Mouse (Mus musculus): ENCODE results near the gene Cryga. TPM values are rescaled to one million over a fixed set of nuclear protein-coding genes. Genes with fewer than 3 reads are reported as not detected.
A peak's percentile ranks its signal among the peaks of the same experiment; 100 is the strongest.
"Not testable (repeated sequence)": the region's sequence is repeated elsewhere in the genome, so short reads cannot be mapped to it uniquely, and the experiment has no call there.

Gene Cryga
- total RNA-seq, 2 experiments from 2014 or later, result not detected

DNA sequence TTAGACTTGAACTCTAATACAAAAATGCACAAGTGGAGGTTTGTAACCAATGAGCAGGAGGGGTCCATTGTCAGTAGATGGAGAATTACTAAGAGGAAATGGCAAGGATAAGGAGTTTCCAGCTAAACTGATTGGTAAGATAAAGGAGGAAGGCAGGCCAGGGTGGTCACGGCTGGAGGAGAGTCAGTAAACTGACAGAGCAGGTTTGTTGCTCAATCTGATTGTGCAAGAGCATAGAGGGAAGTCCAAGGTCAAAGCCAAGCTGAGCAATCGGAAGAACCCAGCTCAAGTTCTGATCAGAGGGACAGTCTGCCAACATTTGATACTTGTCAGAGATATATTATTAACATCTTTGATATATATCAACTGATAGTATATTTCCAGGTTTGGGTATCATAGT is 12.8 kb downstream of the Cryga start:
- DNase-seq, result peak; percentile 47 to 54

GRCm38 (mm10) chr1:65088567-65089356 is 14.4 kb downstream of the Cryga start:
- no peak for DNase-seq

DNA sequence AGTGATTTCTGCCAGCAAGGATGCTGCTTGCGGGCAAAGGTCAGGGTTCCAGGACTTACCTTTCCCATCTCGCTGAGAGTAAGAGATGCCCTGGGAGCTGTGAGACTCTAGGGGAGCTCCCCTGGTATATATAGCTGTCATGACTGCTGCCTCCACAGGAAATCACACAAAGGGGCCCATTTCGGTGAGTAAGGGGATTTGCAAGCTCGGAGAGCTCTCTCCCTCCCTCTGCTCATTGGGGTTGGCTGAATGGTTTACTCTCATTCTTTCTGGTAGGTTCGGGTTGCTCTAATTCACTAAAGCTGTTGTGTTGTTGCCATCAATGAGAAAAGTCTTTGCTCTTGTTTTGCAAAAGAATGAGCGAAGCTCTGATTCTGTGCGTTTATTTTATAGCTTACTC is 21.0 kb downstream of the Cryga start, which contains the start of gene Crygb:
TSS of gene Crygb (minus strand) at position 101 of the 400 bp plus-strand sequence.
- DNase-seq, result no peak

DNA sequence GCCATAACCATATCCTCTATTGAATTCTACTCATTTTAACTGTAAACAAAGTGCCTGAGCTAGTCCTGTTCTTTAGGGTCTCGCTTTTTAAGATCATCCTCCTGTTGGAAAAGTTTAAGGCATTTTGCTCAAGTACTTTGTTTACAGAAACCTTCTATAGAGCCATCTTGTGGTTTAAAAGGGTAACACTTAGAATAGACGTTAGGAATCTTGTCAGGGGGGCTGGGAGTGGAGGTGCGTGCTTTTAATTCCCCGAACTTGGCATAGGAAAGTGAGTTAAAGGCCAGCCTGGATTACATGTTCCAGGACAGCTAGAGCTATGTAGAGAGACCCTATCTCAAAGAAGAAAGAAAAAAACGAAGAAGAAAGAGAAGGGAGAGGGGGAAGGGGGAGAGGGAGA is 27.6 kb downstream of the Cryga start:
- DNase-seq, result peak in 1 of 2 experiments; percentile 12

GRCm38 (mm10) chr1:65073589-65073988 is 29.6 kb downstream of the Cryga start, which contains the start of gene Crygc:
Crygc (minus strand) TSS chr1:65073689.
- no peak for DNase-seq

DNA sequence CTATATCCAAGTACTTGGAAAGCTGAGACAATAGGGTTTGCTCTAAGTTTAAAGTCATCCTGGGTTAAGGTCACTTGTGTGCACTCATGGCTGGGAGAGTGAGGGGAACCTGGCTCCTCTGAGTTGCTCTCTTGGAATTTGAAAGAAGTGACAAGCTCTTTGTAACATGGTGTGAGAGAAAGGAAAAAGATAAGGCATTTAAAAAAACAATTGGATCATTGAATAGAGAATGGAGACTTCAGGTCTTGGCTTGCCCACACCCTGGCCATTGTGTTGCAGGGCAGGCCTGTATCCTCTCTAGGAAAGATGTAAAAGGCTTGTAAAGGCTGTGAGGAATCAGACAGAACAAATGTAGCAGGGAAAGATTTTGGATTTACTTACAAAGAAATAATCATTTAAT is 35.3 kb downstream of the Cryga start:
- no peak for DNase-seq

DNA sequence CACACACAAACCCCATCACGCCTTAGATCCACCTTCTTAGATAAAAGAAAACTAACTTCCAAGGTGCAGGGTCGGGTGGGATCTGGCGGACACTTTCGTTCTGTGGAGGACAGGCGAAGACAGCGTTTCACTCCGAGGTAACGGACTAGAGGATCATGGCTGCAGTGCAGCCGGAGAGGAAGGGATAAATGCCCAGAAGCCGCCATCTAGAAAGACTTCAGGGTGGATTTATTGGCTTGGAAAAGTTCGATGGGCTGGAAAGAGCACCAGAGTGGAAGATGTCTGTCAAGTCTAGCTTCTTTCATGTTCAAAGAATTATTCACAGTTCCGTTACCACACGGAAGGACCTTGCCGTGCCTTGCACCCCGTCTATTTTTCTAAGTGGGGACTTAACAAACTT is 39.0 kb downstream of the Cryga start:
- no peak for DNase-seq

DNA sequence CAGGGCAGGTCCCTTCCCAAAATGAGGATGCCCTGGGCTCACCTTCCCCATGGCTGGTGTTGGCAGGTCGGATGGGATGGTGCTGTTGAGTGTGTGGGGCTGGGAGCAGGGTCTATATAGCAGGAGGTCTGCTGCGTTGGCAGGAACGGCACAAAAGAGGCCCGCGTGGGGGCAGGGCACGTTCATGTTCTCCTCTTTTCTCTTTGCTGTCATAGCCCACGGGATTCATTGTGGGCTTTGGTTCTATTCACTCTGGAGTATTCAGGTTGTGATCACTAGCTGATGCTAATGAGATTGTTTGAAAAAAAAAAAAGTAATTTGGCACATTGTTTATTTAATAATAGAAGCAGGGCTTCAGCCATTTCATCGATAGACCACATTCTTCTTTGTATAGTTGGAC is 39.8 kb downstream of the Cryga start, which contains the start of gene Crygd:
TSS of gene Crygd (minus strand) at position 101 of the 400 bp plus-strand sequence.
- no peak for DNase-seq

DNA sequence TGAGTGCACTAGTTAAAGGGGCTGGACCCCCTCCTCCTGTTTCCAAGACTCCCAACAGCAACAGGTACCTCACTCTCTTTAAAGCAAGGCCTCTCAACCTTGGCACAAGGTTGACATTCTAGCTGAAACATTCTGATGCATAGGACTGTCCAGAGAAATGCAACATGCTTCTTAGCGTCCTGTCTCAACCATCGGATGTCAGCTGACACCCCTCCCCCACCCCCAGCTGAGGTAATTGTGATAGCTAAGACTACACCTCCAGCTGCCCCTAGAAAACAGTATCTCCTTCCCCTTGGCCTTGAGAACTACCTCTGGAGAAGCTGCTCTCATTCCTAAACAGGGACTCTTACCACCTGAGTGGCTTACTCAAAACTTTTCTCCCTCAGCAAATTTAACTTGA is 51.0 kb downstream of the Cryga start:
- DNase-seq, result no peak

GRCm38 (mm10) chr1:65051696-65052095 is 51.5 kb downstream of the Cryga start:
- no peak for DNase-seq

GRCm38 (mm10) chr1:65050952-65051351 is 52.2 kb downstream of the Cryga start, which contains the start of gene Cryge:
Cryge (minus strand) TSS chr1:65051149.
- DNase-seq, result not testable (repeated sequence)

Other genes starting within 250 kb of the Cryga start
- gene Plekhm3, start 146.5 kb downstream of the Cryga start, total RNA-seq (2021), result 1 to 10 TPM; 6.6 to 7.1 TPM
- gene Akr1cl, start 70.6 kb downstream of the Cryga start, total RNA-seq (2021), result under 1 TPM in 1 of 2 experiments, not detected in 1; 0.21 TPM
- gene Cryge, start 52.2 kb downstream of the Cryga start, total RNA-seq (2021), result not detected
- gene Crygd, start 39.9 kb downstream of the Cryga start, total RNA-seq (2021), result not detected
- not detected for gene Crygc, start 29.7 kb downstream of the Cryga start, total RNA-seq (2021)
- gene Crygb, start 21.1 kb downstream of the Cryga start, total RNA-seq (2021), result not detected
- not detected for gene Gm28845, start 16.2 kb upstream of the Cryga start, total RNA-seq (2021)
- not detected for gene D630023F18Rik, start 19.8 kb upstream of the Cryga start, total RNA-seq (2021)
- gene Idh1, start 83.1 kb upstream of the Cryga start, total RNA-seq (2021), result 10 to 100 TPM; 68.5 to 84.3 TPM
- gene Pikfyve, start 83.3 kb upstream of the Cryga start, total RNA-seq (2021), result 10 to 100 TPM in 1 of 2 experiments, 1 to 10 TPM in 1; 7.8 to 11.5 TPM
- gene Pth2r, start 178.7 kb upstream of the Cryga start, total RNA-seq (2021), result not detected